Mouse (Mus musculus) neural tube, embryonic 10.5 days (tissue): ENCODE data around the gene Frmd4a.
A peak's percentile ranks its signal among the peaks of the same experiment; 100 is the strongest.

ENCODE experiments used
- DNase-seq: peaks from one replicate; pipeline ENCODE4 v3.0.0-alpha.2; 2017; ENCODE audit warnings: low spot score; ENCODE audit errors: extremely low spot score

Frmd4a gene

GRCm38 (mm10) chr2:4572498-4573263 lies 555.2 kb downstream of the Frmd4a start:
- DNase-seq, result no peak

DNA sequence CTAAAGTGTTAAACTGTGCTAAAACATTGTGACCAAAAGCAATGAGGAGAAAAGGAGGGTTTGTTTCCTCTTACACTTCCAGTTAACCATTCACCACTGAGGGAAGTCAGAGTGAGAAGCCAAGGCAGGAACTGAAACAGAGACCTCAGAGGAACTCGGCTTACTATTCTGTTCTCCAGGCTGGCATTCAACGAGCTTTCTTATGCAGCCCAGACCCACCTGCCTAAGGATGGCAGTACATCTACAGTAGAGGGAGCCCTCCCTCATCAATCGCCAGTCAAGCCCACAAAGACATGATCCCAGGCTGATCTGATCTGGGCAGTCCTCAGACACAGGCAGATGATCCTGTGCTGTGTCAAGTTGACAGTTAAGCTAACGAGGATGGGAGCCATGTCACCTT lies 555.9 kb downstream of the Frmd4a start:
- DNase-seq, result no peak

DNA sequence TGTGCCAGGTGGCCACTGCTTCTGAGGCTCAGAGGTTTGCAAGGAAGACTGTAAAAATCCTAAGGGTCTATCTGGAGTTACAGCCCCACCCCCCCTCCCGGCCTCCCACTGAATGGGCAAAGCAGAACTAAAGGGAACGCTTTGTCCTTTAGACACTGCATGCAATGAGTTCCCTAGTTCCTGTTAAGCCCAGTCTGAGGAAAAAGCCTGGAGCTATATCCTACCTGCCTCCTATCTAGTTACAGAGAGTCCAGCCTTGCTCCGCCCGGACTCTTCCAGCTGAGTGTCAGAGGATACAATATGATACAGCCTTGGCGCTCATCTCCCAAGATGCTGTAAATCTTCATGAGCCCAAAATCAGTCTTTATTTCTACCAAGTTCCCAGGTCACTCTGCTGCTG lies 556.7 kb downstream of the Frmd4a start:
- no peak for DNase-seq

GRCm38 (mm10) chr2:4575163-4575562 lies 557.6 kb downstream of the Frmd4a start:
- no peak for DNase-seq

DNA sequence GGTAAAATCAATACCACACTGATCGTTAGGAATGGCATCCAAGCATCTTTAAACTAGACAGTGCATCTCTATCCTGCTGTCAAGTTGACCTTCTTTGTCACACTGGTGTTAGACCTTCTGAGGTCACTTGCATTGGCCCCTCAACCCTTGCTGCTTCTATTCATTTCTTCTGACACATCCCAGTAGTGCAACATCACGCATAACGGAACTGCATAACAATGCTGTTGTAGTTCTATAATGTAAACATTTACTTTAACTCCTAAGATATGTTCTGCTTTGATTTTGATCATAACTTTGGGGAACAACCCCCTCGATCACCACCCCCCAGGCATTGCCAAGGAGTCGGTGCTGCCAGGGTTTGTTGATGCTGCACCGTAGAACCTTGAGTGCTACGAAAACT lies 558.5 kb downstream of the Frmd4a start:
- DNase-seq, result no peak

DNA sequence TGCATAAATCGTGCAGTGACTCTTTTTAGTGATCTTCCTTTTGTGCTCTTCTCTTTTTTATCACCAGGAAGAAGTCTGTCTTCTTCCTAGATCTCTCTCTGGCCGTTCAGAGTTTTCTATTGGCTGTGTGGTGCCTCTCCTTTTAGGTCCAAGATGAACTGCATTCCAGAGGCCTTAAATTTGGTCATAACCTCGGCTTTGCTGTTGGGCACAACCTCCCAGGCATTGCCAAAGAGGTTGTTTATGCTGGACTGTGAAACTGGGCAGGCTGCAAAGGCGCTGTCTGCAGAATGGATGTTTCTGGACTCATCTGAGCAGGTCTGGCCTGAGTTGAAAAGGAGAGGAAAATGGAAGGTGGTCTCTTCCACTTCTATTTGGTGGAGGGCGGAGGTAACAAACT lies 560.8 kb downstream of the Frmd4a start:
- DNase-seq, result no peak

GRCm38 (mm10) chr2:4579357-4580068 lies 562.0 kb downstream of the Frmd4a start:
- DNase-seq, result no peak

GRCm38 (mm10) chr2:4580666-4581065 lies 563.1 kb downstream of the Frmd4a start:
- DNase-seq, result no peak

GRCm38 (mm10) chr2:4582930-4583329 lies 565.4 kb downstream of the Frmd4a start:
- no peak for DNase-seq

DNA sequence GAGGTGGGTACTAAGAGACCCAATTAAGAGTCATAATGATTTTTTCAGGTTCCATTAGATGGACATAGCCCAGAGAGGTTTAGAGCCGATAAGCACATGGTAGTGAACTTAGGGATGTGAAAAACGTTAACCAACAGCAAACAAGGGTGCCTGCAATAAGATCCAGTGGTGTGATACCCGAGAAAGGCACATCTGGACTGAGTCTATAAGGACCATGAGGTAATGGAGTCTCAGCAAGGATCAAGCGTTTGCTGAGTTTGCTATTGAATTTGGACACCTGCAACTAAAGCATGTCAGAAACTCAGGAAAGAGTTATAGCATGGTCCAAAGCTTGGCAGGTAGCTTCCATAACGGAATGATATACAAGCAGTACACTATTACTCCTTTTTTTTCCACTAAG lies 566.7 kb downstream of the Frmd4a start:
- no peak for DNase-seq

DNA sequence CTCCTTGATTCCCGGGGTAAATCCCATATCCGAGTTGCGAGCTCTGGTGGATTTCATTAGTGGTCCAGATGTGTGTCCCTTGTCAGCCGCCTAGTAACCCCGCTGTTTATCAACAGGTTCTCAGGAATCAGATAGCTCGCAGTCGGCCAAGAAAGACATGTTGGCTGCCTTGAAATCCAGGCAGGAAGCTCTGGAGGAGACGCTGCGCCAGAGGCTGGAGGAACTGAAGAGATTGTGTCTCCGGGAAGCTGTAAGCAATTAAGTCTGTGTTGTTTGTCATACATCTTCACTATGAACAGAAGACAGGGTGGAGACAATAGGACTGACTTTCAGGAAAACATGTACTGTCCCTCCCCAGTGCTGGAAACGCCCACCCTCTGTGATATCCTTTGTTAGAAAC lies 568.7 kb downstream of the Frmd4a start:
- DNase-seq, result no peak

GRCm38 (mm10) chr2:4587685-4588409 lies 570.3 kb downstream of the Frmd4a start:
- peak; percentile 58 for DNase-seq

DNA sequence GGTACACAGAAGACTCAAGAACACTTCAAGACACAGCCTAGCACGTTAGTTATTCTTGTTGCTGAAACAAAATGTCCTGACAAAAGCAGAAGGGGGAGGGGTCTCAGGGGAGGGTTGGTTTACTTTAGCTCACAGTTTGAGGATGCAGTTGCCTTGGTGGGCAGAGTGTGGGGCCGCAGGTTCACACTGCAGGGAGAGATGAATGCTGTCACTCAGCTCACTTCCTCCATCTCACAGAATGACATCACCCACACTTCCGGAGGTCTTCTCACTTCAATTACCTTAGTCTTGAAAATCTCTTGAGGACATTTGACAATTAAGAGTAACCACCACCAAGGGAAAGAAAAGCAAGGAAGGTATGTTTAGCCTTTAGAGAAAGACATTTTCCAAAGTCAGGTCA lies 574.1 kb downstream of the Frmd4a start:
- DNase-seq, result no peak

DNA sequence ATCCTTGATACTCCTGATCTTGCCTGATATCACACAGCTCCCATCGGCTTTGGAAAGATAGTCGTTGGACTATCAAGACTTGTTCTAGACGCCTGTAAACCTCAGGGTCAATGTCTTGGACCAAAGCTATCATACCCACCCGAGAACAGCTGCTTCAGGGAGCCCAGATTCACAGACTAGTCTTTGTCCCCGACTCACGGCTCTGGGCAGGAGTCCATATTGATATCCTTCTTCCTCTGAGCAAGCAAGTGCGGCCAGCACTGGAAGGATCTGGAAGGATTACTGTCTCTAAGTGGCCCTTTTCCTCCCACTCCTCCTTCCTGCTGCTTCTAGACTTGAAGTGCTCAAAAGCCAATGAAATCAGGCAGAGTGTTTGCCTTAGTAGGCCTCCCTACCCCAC lies 575.1 kb downstream of the Frmd4a start:
- no peak for DNase-seq

DNA sequence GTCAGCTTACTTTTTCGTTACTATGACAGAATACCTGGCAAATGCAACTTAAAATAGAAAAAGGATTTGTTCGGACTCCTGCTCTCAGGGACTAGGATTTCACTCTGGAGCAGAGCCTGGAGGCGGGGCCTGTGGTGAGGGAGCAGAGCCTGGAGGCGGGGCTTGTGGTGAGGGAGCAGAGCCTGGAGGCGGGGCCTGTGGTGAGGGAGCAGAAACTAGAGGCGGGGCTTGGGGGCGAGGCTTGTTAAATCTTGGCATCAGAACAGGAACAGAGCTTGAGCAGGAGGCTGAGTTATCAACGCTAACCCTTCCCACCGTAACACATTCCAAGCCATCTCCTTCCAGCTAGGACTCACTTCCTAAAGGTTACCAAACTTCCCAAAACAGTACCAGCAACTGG lies 575.9 kb downstream of the Frmd4a start:
- DNase-seq, result no peak

- DNase-seq, result no peak
These were observed 576.4 kb downstream of the Frmd4a start for GRCm38 (mm10) chr2:4593878-4594387.

- no peak for DNase-seq
These were observed 579.5 kb downstream of the Frmd4a start for GRCm38 (mm10) chr2:4596992-4597391.

DNA sequence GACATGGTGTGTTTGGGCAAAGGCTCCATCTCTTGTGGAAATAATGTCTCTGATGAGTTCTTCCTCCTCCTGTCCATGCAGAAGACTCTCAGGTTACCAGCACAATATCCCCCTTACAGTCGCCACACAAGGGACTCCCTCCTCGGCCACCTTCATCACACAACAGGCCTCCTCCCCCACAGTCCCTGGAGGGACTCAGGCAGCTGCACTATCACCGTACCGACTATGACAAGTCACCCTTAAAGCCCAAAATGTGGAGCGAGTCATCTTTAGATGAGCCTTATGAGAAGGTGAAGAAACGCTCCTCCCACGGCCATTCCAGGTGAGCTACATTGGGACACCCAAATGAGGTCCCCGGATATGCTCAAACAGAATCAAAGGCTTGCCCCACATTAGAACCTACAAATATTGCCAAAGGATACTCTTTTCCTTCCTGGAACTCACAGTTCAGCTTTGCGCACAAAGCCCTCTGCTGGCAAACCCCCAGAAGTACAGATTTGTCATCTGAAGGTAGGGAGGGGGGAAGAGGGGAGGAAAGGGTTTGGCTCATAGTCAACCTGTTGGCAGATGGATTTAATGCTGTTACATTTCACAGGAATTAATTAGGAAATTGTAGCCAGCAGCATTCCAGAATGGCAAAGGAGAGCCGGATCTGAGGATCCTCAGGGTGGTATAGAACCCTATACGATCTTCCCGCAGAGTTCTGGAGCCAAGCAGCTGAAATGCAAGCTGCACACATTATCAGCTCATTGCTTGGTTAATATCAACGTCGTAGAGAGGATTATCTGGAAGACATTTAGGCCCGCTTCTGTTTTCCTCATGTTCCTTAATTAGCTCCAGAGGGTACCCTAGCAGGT lies 583.7 kb downstream of the Frmd4a start:
- DNase-seq, result peak; percentile 56

GRCm38 (mm10) chr2:4603361-4603945 lies 585.9 kb downstream of the Frmd4a start:
- no peak for DNase-seq

GRCm38 (mm10) chr2:4606559-4606958 lies 589.0 kb downstream of the Frmd4a start:
- DNase-seq, result no peak

GRCm38 (mm10) chr2:4608253-4608652 lies 590.7 kb downstream of the Frmd4a start:
- DNase-seq, result no peak
